Mouse (Mus musculus): Measurements from ENCODE around the gene Itga9.

Gene Itga9

GRCm38 (mm10) chr9:118653436-118653835 lies 46.9 kb downstream of the Itga9 start:
- DNase-seq (ENCODE audit: low spot score in 2 of 2), result no peak

- no peak for DNase-seq (ENCODE audit: low spot score in 2 of 2)
These were observed 48.5 kb downstream of the Itga9 start for GRCm38 (mm10) chr9:118654969-118655368.

- no peak for DNase-seq (ENCODE audit: low spot score in 2 of 2)
These were observed 49.2 kb downstream of the Itga9 start for GRCm38 (mm10) chr9:118655726-118656125.

GRCm38 (mm10) chr9:118658159-118658558 lies 51.7 kb downstream of the Itga9 start:
- DNase-seq (ENCODE audit: low spot score in 2 of 2), result no peak

- no peak for DNase-seq (ENCODE audit: low spot score in 2 of 2)
These were observed 53.3 kb downstream of the Itga9 start for GRCm38 (mm10) chr9:118659809-118660208.

GRCm38 (mm10) chr9:118660259-118660658 lies 53.8 kb downstream of the Itga9 start:
- DNase-seq (ENCODE audit: low spot score in 2 of 2), result no peak

- no peak for DNase-seq (ENCODE audit: low spot score in 2 of 2)
These were observed 55.5 kb downstream of the Itga9 start for GRCm38 (mm10) chr9:118662026-118662425.

GRCm38 (mm10) chr9:118662476-118662875 lies 56.0 kb downstream of the Itga9 start:
- no peak for DNase-seq (ENCODE audit: low spot score in 2 of 2)

- no peak for DNase-seq (ENCODE audit: low spot score in 2 of 2)
These were observed 57.4 kb downstream of the Itga9 start for GRCm38 (mm10) chr9:118663938-118664337.

- no peak for DNase-seq (ENCODE audit: low spot score in 2 of 2)
These were observed 59.6 kb downstream of the Itga9 start for GRCm38 (mm10) chr9:118666069-118666468.

GRCm38 (mm10) chr9:118669696-118670095 lies 63.2 kb downstream of the Itga9 start:
- no peak for DNase-seq (ENCODE audit: low spot score in 2 of 2)

GRCm38 (mm10) chr9:118674277-118674676 lies 67.8 kb downstream of the Itga9 start:
- no peak for DNase-seq (ENCODE audit: low spot score in 2 of 2)

GRCm38 (mm10) chr9:118674761-118675160 lies 68.3 kb downstream of the Itga9 start:
- DNase-seq (ENCODE audit: low spot score in 2 of 2), result no peak

- no peak for DNase-seq (ENCODE audit: low spot score in 2 of 2)
These were observed 69.2 kb downstream of the Itga9 start for GRCm38 (mm10) chr9:118675573-118676170.

- DNase-seq (ENCODE audit: low spot score in 2 of 2), result no peak
These were observed 70.2 kb downstream of the Itga9 start for GRCm38 (mm10) chr9:118676692-118677091.

GRCm38 (mm10) chr9:118677349-118677748 lies 70.9 kb downstream of the Itga9 start:
- no peak for DNase-seq (ENCODE audit: low spot score in 2 of 2)

GRCm38 (mm10) chr9:118678020-118678750 lies 71.7 kb downstream of the Itga9 start:
- DNase-seq (ENCODE audit: low spot score in 2 of 2), result no peak

GRCm38 (mm10) chr9:118678759-118679158 lies 72.3 kb downstream of the Itga9 start:
- DNase-seq (ENCODE audit: low spot score in 2 of 2), result no peak

- no peak for DNase-seq (ENCODE audit: low spot score in 2 of 2)
These were observed 75.0 kb downstream of the Itga9 start for GRCm38 (mm10) chr9:118681506-118681905.

- no peak for DNase-seq (ENCODE audit: low spot score in 2 of 2)
These were observed 75.7 kb downstream of the Itga9 start for GRCm38 (mm10) chr9:118682154-118682553.

- no peak for DNase-seq (ENCODE audit: low spot score in 2 of 2)
These were observed 77.0 kb downstream of the Itga9 start for GRCm38 (mm10) chr9:118683507-118683906.

GRCm38 (mm10) chr9:118684343-118684742 lies 77.9 kb downstream of the Itga9 start:
- DNase-seq (ENCODE audit: low spot score in 2 of 2), result no peak

- no peak for DNase-seq (ENCODE audit: low spot score in 2 of 2)
These were observed 79.9 kb downstream of the Itga9 start for GRCm38 (mm10) chr9:118686166-118686961.
